Comparison of ENCODE assay signal across 10 mouse cellular contexts in genomic region chr4:100011563-100011962, GRCm38 (mm10).
DNase-seq lines count a peak whose midpoint lies in the region; ATAC-seq and TF ChIP-seq lines count a peak whose summit lies in the region.
"Had no signal": no experiment of that assay in that cellular context is flagged by ENCODE, and none has a peak within 500 bp of the region (broad histone marks: within the 10 kb centered on the region; RNA-seq: fewer than 3 reads in every experiment).

No protein-coding gene starts in this region.

- H3K79me2 ChIP-seq in heart, adult 2 months (replicated peaks; ENCODE audit: control insufficient read depth, insufficient read depth, low read length) = no peaks in the 10 kb centered on the region

- no peaks in the 10 kb centered on the region; the same call in 1 of the 2 replicates for H3K4me1 ChIP-seq in heart, adult 2 months (ENCODE audit: control insufficient read depth, insufficient read depth, low read length)
- H3K4me1 ChIP-seq in heart, embryonic 11.5 days (ENCODE audit: control insufficient read depth, insufficient read depth, low read length) = no peaks in the 10 kb centered on the region

- WGBS in heart, adult 2 months = 77% methylated on average over 3 of the region's 3 CpGs
- WGBS in heart, embryonic 11.5 days (ENCODE audit: insufficient replicate concordance) = 82% methylated on average over 3 of the region's 3 CpGs

- no peaks in the 10 kb centered on the region for H3K36me3 ChIP-seq in heart, adult 2 months (ENCODE audit: control insufficient read depth, insufficient read depth, low read length)
- no peaks in the 10 kb centered on the region for H3K36me3 ChIP-seq in heart, embryonic 11.5 days (ENCODE audit: control insufficient read depth, insufficient read depth, low read length)
- H3K36me3 ChIP-seq: embryonic facial prominence, embryonic 15.5 days had no signal

- no peaks in the 10 kb centered on the region for H3K9me3 ChIP-seq in heart, embryonic 11.5 days (replicated peaks; ENCODE audit: control insufficient read depth, low read length)
- H3K9me3 ChIP-seq: embryonic facial prominence, embryonic 15.5 days had no signal

- intact Hi-C loops in heart, adult 2 months (cut with DNase I) = no loop called here

- no peak overlapping the region for H3K4me2 ChIP-seq in heart, embryonic 11.5 days
- H3K4me2 ChIP-seq: embryonic facial prominence, embryonic 15.5 days had no signal

- no peak overlapping the region for H3K4me3 ChIP-seq in heart, adult 2 months
- H3K4me3 ChIP-seq in heart, embryonic 11.5 days (ENCODE audit: low read depth, low read length) = no peak overlapping the region
- H3K4me3 ChIP-seq: embryonic facial prominence, embryonic 15.5 days had no signal

- no peaks in the 10 kb centered on the region for H3K27me3 ChIP-seq in heart, adult 2 months (ENCODE audit: control insufficient read depth, insufficient read depth, low read length)
- H3K27me3 ChIP-seq in heart, embryonic 11.5 days (ENCODE audit: control insufficient read depth, insufficient read depth, low read length) = no peaks in the 10 kb centered on the region; the same call in 1 of the 2 replicates
- H3K27me3 ChIP-seq: embryonic facial prominence, embryonic 15.5 days had no signal

- no peak overlapping the region for H3K27ac ChIP-seq in heart, adult 2 months
- no peak overlapping the region for H3K27ac ChIP-seq in heart, embryonic 11.5 days (ENCODE audit: low read depth, low read length)
- H3K27ac ChIP-seq: embryonic facial prominence, embryonic 15.5 days had no signal

- DNase-seq in heart, adult 2 months = peak; percentile 40 to 61
- DNase-seq in ovary, adult 18-20 months (ENCODE audit: low spot score) = peak; percentile 62
- DNase-seq in ovary, postnatal 14 days (ENCODE audit: low spot score) = no peak
- DNase-seq in brain, embryonic 14.5 days (ENCODE audit: low read depth) = peak; percentile 67
- DNase-seq in kidney, postnatal 14 days = peak; percentile 58
- DNase-seq in embryo, embryonic 10 days (ENCODE audit: low spot score) = no peak
- DNase-seq: cerebellum, adult 18-20 months had no signal

- TF ChIP-seq POLR2A in heart, adult 2 months (IDR thresholded peaks at IDR 0.05; ENCODE audit: insufficient read depth, low read depth, low read length) = no peak
- no peak for TF ChIP-seq POLR2A in brain, embryonic 14.5 days (IDR thresholded peaks at IDR 0.05; ENCODE audit: borderline replicate concordance, extremely low read depth, insufficient read depth, insufficient read length, poor library complexity, severe bottlenecking)

- no peak overlapping the region for H3K9ac ChIP-seq in heart, adult 2 months (ENCODE audit: low read depth, low read length)
- H3K9ac ChIP-seq in heart, embryonic 11.5 days (ENCODE audit: low read depth, low read length) = no peak overlapping the region
- H3K9ac ChIP-seq: embryonic facial prominence, embryonic 15.5 days had no signal

- ATAC-seq in heart, embryonic 11.5 days (replicated peaks; ENCODE audit: insufficient number of reproducible peaks, low FRiP score, low TSS enrichment) = no peak
- no peak for ATAC-seq in inflammation-experienced regulatory T-cells, adult 6 months

- TF ChIP-seq CTCF in heart, adult 2 months (IDR thresholded peaks at IDR 0.05) = no peak
- no peak for TF ChIP-seq CTCF in brain, embryonic 14.5 days (IDR thresholded peaks at IDR 0.05; ENCODE audit: borderline replicate concordance, extremely low read depth, insufficient read depth, insufficient read length)

- no peak for TF ChIP-seq EP300 in heart, adult 2 months (IDR thresholded peaks at IDR 0.05; ENCODE audit: insufficient read depth, low read depth, low read length)

Comparison
In these comparisons a context has a peak if more than half of its experiments do, and no peak if none do; other contexts are left out.
1. DNase-seq: peak in heart, adult 2 months (2 of 2), ovary, adult 18-20 months (single experiment), brain, embryonic 14.5 days (single experiment) and kidney, postnatal 14 days (single experiment); none in ovary, postnatal 14 days (single experiment) and embryo, embryonic 10 days (single experiment).